Mouse (Mus musculus) liver, embryonic 18 days (tissue): ENCODE measurements around the gene Cinp. TPM values are rescaled to one million over a fixed set of nuclear protein-coding genes. Genes with fewer than 3 reads are reported as not detected.

Source experiments
- polyA plus RNA-seq: library from polyadenylated mRNA; depleted of rRNA; stranded (reverse); fragments of >200 nt; gene quantifications from 2 replicates; pipeline ENCODE4 v1.2.3, GENCODE M21; 2012; rRNA removed

Cinp gene
- 28.8 and 31.3 TPM in 2 replicates for polyA plus RNA-seq

DNA sequence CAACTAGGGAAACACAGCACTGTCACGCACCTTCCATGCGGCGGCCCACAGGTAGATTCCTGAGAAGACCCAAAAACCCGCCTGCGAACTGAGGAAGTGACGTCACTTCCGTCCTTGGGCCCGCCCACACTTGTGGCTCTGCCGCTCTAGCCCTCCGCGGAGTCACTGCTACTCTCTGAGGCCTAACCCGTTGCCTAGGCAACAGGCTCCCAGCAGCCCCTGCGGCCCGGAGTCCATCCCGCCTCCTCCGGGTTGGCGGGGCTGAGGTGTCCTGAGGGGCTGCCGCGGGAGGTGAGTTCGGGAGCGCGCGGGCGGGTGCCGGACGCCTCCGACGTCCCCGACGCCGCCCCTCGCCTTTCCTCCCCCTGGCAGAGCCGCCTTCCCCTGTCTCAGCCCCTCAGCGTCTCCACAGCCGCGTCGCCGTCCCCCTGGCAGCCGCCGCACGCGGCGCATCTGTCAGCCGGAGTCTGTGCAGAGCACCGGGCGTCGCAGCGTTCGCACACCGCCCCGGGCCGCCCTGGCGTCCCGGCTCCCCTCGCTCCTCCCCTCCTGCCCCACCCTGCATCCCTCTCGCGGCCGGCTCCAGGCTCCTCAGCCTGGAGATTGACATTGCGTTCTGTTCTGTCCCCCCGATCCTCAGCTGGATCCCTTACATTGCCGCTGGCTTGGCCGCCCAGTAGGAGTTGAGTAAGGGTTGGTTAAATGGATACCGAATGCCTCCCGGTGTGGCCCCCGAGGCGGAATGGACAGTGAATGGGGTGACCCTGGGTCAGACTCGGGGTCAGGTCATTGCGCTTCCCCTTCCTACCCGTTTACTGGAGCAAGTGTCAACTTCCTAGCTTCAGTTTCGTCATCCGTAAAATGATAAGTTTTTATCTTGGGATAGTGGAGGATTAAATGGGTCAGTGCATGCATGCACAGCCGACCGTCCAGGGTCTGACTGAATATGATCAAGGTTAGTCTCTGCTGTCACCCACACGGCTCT, at the start of gene Cinp, which contains the start of gene Tecpr2:
Gene Cinp, minus strand, starts transcription at position 110 of the 985 bp plus-strand sequence.
Gene Tecpr2, plus strand, starts transcription at position 229 of the 985 bp plus-strand sequence.

DNA sequence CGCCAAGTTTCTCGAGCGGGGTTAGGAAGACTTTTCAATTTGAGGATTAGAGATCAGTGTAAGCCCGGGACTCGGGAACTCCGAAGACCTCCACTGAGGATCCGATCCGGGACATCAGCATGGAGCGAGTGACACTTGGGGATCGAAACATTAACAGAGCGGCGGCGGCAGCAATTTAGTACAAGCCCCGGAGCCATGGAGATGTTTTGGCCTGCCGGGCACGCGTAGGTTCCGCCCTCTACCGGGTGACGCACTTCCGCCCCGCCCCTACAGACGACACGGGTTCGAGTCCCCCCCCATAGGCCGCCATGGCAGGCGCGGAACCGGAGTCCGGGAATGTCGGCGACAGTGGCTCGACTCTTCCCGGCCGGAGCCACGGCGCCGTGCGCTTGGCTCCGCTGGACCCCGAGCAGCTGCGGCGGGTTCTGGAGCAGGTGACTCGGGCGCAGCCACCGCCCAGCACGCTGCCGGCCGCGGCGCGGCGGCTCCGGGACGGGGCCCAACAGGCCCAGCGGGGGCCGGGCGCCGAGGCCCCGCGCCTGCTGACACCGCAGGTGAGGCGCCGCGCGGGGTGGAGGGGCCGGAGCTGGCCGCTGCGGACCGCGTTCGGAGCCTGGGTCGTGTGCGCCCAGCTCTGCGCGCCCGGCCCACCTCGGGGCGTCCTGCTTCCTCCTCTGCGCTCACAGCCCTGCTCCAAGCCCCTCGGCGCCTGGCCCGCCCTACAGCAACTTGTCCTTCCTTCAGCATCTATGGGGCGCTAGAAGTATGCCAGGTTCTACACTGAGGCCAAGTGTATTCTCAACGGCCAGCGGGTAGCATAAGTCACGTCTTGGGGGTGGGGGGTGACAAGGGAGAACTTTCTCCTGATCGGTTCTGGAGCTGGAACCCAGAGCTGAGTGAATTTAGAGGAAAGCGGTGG, 38.7 kb downstream of the Cinp start, which contains the start of gene Zfp839:
Gene Zfp839, plus strand, starts transcription at position 244 of the 919 bp plus-strand sequence.

DNA sequence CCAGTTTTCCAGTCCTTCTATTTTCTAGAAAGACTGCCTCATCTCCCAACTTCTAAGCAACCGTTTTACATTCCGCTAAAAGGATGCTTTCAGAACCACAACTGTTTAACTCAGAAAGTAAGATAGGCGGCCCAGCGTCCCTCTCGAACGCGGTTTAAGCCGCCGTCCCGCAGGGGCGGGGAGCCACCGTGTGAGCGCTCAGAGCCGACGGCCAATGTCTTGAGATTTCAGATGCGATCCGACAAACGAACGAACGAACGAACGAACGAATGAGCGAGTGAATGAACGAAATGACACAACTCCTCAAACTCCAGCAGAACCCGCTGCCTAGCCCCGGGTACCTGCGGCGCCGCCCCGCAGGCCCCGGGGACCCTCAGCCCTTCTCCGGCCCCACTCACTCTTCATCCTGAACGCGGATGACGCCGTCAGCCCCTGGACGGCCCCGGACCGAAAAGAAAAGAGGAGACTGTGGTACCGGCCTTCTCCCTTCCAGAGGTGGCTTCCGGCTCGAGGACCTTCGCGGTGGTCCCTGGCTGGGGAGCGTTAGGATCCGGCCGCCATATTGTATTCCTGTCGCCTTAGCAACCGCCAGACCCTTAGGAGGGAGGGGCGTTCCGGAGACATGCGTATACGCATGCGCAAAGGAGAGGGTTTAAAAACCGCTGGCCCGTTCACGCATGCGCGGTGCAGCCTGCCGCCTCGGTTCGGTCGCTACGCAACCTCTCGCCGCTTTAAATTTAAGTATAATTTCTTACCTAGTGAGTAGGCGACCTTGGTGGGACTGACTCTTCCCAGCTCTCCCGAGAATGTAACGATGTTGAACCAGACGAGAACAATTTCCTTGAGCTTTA, 48.4 kb downstream of the Cinp start, which contains the start of gene Mok:
Gene Mok, minus strand, starts transcription at position 592 of the 851 bp plus-strand sequence.

Other genes with a start within 250 kb of the Cinp start
- gene 1700001K19Rik, start 206.5 kb downstream of the Cinp start, polyA plus RNA-seq: not detected in 2 replicates
- gene Hsp90aa1, start 186.4 kb downstream of the Cinp start, polyA plus RNA-seq: 82.8 and 95.8 TPM in 2 replicates
- 10.3 and 10.4 TPM in 2 replicates for gene Wdr20, start 151.2 kb downstream of the Cinp start, polyA plus RNA-seq
- gene Mok, start 48.2 kb downstream of the Cinp start, polyA plus RNA-seq: 0.29 and 0.41 TPM in 2 replicates
- gene Zfp839, start 38.9 kb downstream of the Cinp start, polyA plus RNA-seq: 3.1 and 4.0 TPM in 2 replicates
- 2.3 and 2.9 TPM in 2 replicates for gene Tecpr2, start 119 bp upstream of the Cinp start, polyA plus RNA-seq
- gene Ankrd9, start 89.9 kb upstream of the Cinp start, polyA plus RNA-seq: 20.3 TPM in 2 replicates
- 5.3 and 6.8 TPM in 2 replicates for gene Rcor1, start 150.2 kb upstream of the Cinp start, polyA plus RNA-seq